Mouse (Mus musculus) midbrain, embryonic 16.5 days (tissue): Measurements from ENCODE around the gene Garem2. TPM values are rescaled to one million over a fixed set of nuclear protein-coding genes. Genes with fewer than 3 reads are reported as not detected.

Experiments used
- ATAC-seq: fragments of 200-750 bp; cut with Nextera tagmentation; 2 replicates; pipeline ENCODE4 v1.8.0; 2017; ENCODE audit warnings: moderate TSS enrichment
- H3K27ac ChIP-seq: fragments of 300-500 bp; sonication (generic); 2 replicates; pipeline ENCODE4 v1.5.1; 2014; ENCODE audit warnings: mild to moderate bottlenecking, low read length, mixed read lengths
- H3K27me3 ChIP-seq: fragments of 300-500 bp; sonication (generic); 2 replicates; pipeline ENCODE4 v1.6.1; 2014; ENCODE audit warnings: low read depth, low read length, mixed read lengths; ENCODE audit not compliant: control insufficient read depth, insufficient read depth
- H3K36me3 ChIP-seq: fragments of 300-500 bp; sonication (generic); 2 replicates; pipeline ENCODE4 v1.6.1; 2014; ENCODE audit warnings: mild to moderate bottlenecking, low read length, moderate library complexity, mixed read lengths; ENCODE audit not compliant: control insufficient read depth, insufficient read depth
- H3K4me1 ChIP-seq: fragments of 300-500 bp; sonication (generic); 2 replicates; pipeline ENCODE4 v1.6.1; 2014; ENCODE audit warnings: mild to moderate bottlenecking, low read length, mixed read lengths; ENCODE audit not compliant: control insufficient read depth, insufficient read depth
- H3K4me2 ChIP-seq: fragments of 300-500 bp; sonication (generic); 2 replicates; pipeline ENCODE4 v1.6.1; 2014; ENCODE audit warnings: mild to moderate bottlenecking, low read length, mixed read lengths
- H3K4me3 ChIP-seq: fragments of 300-500 bp; sonication (generic); 2 replicates; pipeline ENCODE4 v1.5.1; 2014; ENCODE audit warnings: low read depth, mild to moderate bottlenecking, low read length, moderate library complexity, mixed read lengths
- H3K9ac ChIP-seq: fragments of 300-500 bp; sonication (generic); 2 replicates; pipeline ENCODE4 v1.6.1; 2014; ENCODE audit warnings: low read depth, low read length, mixed read lengths
- H3K9me3 ChIP-seq: fragments of 300-500 bp; sonication (generic); replicated peaks from 2 replicates; pipeline ENCODE4 v1.6.1; 2014; ENCODE audit warnings: mild to moderate bottlenecking, low read length, mixed read lengths; ENCODE audit not compliant: control insufficient read depth, poor library complexity, severe bottlenecking
- WGBS: fragments of 180-500 bp; shearing (Covaris S2); extraction: QIAGEN DNeasy Blood & Tissue Kit; methylation state at CpG from one replicate; pipeline ENCODE4 v1.1.7; 2014; 5-methylcytosine and 5-hydroxymethylcytosine counted together
- polyA plus RNA-seq: library from polyadenylated mRNA; unstranded; fragments of >200 nt; fragmentation: Nextera tagmentation; extraction: Ambion mirVana; gene quantifications from 2 replicates; pipeline ENCODE4 v1.2.1, GENCODE M21; 2015

Garem2 gene
- polyA plus RNA-seq, 1 experiment from 2014 or later = 8.1 TPM

- no peaks in the 10 kb centered on the region for H3K9me3 ChIP-seq
- no peak overlapping the region for H3K4me2 ChIP-seq
- ATAC-seq = no peak
- no peak overlapping the region for H3K9ac ChIP-seq
- no peaks in the 10 kb centered on the region for H3K4me1 ChIP-seq
- no peaks in the 10 kb centered on the region for H3K36me3 ChIP-seq
- no peaks in the 10 kb centered on the region for H3K27me3 ChIP-seq
- H3K4me3 ChIP-seq = no peak overlapping the region
- no peak overlapping the region for H3K27ac ChIP-seq
- WGBS = 41% methylated on average over 2 of the region's 2 CpGs
Observed at GRCm38 (mm10) chr5:30094399-30094798, 10.6 kb upstream of the Garem2 start.

GRCm38 (mm10) chr5:30095731-30096130, 9.2 kb upstream of the Garem2 start:
- Histone ChIP-seq H3K9ac (no peak overlapping the region), H3K4me1 (no peaks in the 10 kb centered on the region), H3K4me2 (no peak overlapping the region), H3K4me3 (no peak overlapping the region), H3K9me3 (no peaks in the 10 kb centered on the region), H3K27ac (no peak overlapping the region), H3K27me3 (no peaks in the 10 kb centered on the region), H3K36me3 (no peaks in the 10 kb centered on the region)
- 86% methylated on average over 6 of the region's 6 CpGs for WGBS
- ATAC-seq = no peak

GRCm38 (mm10) chr5:30098260-30098659, 6.7 kb upstream of the Garem2 start:
- no peak for ATAC-seq
- Histone ChIP-seq H3K9me3 (no peaks in the 10 kb centered on the region), H3K4me3 (no peak overlapping the region), H3K9ac (no peak overlapping the region), H3K27ac (no peak overlapping the region), H3K4me2 (no peak overlapping the region), H3K36me3 (no peaks in the 10 kb centered on the region), H3K4me1 (no peaks in the 10 kb centered on the region), H3K27me3 (no peaks in the 10 kb centered on the region; the same call in 1 of the 2 replicates)
- WGBS = 97% methylated on average over 1 of the region's 1 CpGs

GRCm38 (mm10) chr5:30103340-30103739, 1.6 kb upstream of the Garem2 start:
- Histone ChIP-seq H3K9ac (no peak overlapping the region), H3K9me3 (no peaks in the 10 kb centered on the region), H3K4me3 (no peak overlapping the region), H3K27me3 (no peaks in the 10 kb centered on the region; the same call in 1 of the 2 replicates), H3K4me2 (no peak overlapping the region), H3K27ac (no peak overlapping the region), H3K36me3 (no peaks in the 10 kb centered on the region), H3K4me1 (peaks cover 30% of the 10 kb centered on the region)
- ATAC-seq = no peak
- WGBS = 88% methylated on average over 3 of the region's 3 CpGs

GRCm38 (mm10) chr5:30104339-30104738, 622 bp upstream of the Garem2 start:
- H3K4me1 ChIP-seq = peaks cover 30% of the 10 kb centered on the region
- no peaks in the 10 kb centered on the region for H3K36me3 ChIP-seq
- no peaks in the 10 kb centered on the region; the same call in 1 of the 2 replicates for H3K27me3 ChIP-seq
- H3K9me3 ChIP-seq = no peaks in the 10 kb centered on the region
- H3K27ac ChIP-seq = no peak overlapping the region
- 2% methylated on average over 12 of the region's 12 CpGs for WGBS
- H3K4me3 ChIP-seq = peak overlapping the region; percentile 63
- peak overlapping the region; percentile 73; the same call in 1 of the 2 replicates for H3K9ac ChIP-seq
- no peak for ATAC-seq
- peak overlapping the region; percentile 99 for H3K4me2 ChIP-seq

- H3K4me3 ChIP-seq = peak within 1 kb of the TSS; percentile 63
- peak within 1 kb of the TSS; percentile 73 for H3K9ac ChIP-seq
- ATAC-seq = peak; percentile 37
- peak within 1 kb of the TSS; percentile 83 for H3K27ac ChIP-seq
- no peaks in the 10 kb centered on the region for H3K36me3 ChIP-seq
- H3K4me2 ChIP-seq = peak within 1 kb of the TSS; percentile 99
- WGBS = under 1% methylated on average over 29 of the region's 29 CpGs
- no peaks in the 10 kb centered on the region; the same call in 1 of the 2 replicates for H3K27me3 ChIP-seq
- H3K4me1 ChIP-seq = peaks cover 38% of the 10 kb centered on the region
- no peaks in the 10 kb centered on the region for H3K9me3 ChIP-seq
Observed at GRCm38 (mm10) chr5:30105668-30106300, 823 bp downstream of the Garem2 start, which contains the start of gene 3110082J24Rik. TSS of gene 3110082J24Rik (minus strand) at chr5:30106086.

- peak overlapping the region; percentile 99 for H3K4me2 ChIP-seq
- ATAC-seq = 0 out of 2 replicates have a peak, but pooled peaks have one; percentile 1
- H3K4me3 ChIP-seq = peak overlapping the region; percentile 63
- no peaks in the 10 kb centered on the region for H3K36me3 ChIP-seq
- peak overlapping the region; percentile 83 for H3K27ac ChIP-seq
- H3K9me3 ChIP-seq = no peaks in the 10 kb centered on the region
- H3K4me1 ChIP-seq = peaks cover 45% of the 10 kb centered on the region
- 12% methylated on average over 2 of the region's 2 CpGs for WGBS
- H3K27me3 ChIP-seq = no peaks in the 10 kb centered on the region; the same call in 1 of the 2 replicates
- H3K9ac ChIP-seq = no peak overlapping the region
Observed at GRCm38 (mm10) chr5:30106756-30107155, 1.8 kb downstream of the Garem2 start.

- peak overlapping the region; percentile 83 for H3K27ac ChIP-seq
- H3K4me1 ChIP-seq = peaks cover 45% of the 10 kb centered on the region
- H3K4me2 ChIP-seq = peak overlapping the region; percentile 99
- WGBS = 0% methylated on average over 6 of the region's 7 CpGs
- no peaks in the 10 kb centered on the region; the same call in 1 of the 2 replicates for H3K27me3 ChIP-seq
- H3K9ac ChIP-seq = no peak overlapping the region
- H3K36me3 ChIP-seq = no peaks in the 10 kb centered on the region
- no peaks in the 10 kb centered on the region for H3K9me3 ChIP-seq
- peak; percentile 29; the same call in 1 of the 2 replicates for ATAC-seq
- H3K4me3 ChIP-seq = 0 out of 2 replicates have a peak overlapping the region, but pooled peaks have one; percentile 18
Observed at GRCm38 (mm10) chr5:30107186-30107585, 2.2 kb downstream of the Garem2 start.

- Histone ChIP-seq H3K9me3 (no peaks in the 10 kb centered on the region), H3K27me3 (no peaks in the 10 kb centered on the region; the same call in 1 of the 2 replicates), H3K4me1 (peaks cover 45% of the 10 kb centered on the region), H3K4me3 (no peak overlapping the region), H3K27ac (peak overlapping the region; percentile 51), H3K36me3 (no peaks in the 10 kb centered on the region), H3K4me2 (peak overlapping the region; percentile 99), H3K9ac (peak overlapping the region; percentile 35; the same call in 1 of the 2 replicates)
- ATAC-seq = peak; percentile 9; the same call in 1 of the 2 replicates
- 11% methylated on average over 5 of the region's 5 CpGs for WGBS
Observed at GRCm38 (mm10) chr5:30107611-30108041, 2.7 kb downstream of the Garem2 start.
